Mouse (Mus musculus): ENCODE measurements around the gene Cdc42bpa.
"Not testable (repeated sequence)": the region's sequence is repeated elsewhere in the genome, so short reads cannot be mapped to it uniquely, and the experiment has no call there.

Gene Cdc42bpa

GRCm38 (mm10) chr1:180029863-180030262 is 69.6 kb downstream of the Cdc42bpa start:
- not testable (repeated sequence) for DNase-seq (ENCODE audit: extremely low read depth, low read depth, low spot score)

- no peak for DNase-seq (ENCODE audit: extremely low read depth, low read depth, low spot score)
Observed at GRCm38 (mm10) chr1:180030631-180031365, 70.5 kb downstream of the Cdc42bpa start.

GRCm38 (mm10) chr1:180031705-180032548 is 71.7 kb downstream of the Cdc42bpa start:
- DNase-seq (ENCODE audit: extremely low read depth, low read depth, low spot score) = no peak

GRCm38 (mm10) chr1:180037461-180037860 is 77.2 kb downstream of the Cdc42bpa start:
- DNase-seq (ENCODE audit: extremely low read depth, low read depth, low spot score) = no peak

- DNase-seq (ENCODE audit: extremely low read depth, low read depth, low spot score) = no peak
Observed at GRCm38 (mm10) chr1:180044160-180044559, 83.9 kb downstream of the Cdc42bpa start.

GRCm38 (mm10) chr1:180045172-180045571 is 84.9 kb downstream of the Cdc42bpa start:
- DNase-seq (ENCODE audit: extremely low read depth, low read depth, low spot score) = no peak

GRCm38 (mm10) chr1:180089176-180089575 is 128.9 kb downstream of the Cdc42bpa start:
- no peak for DNase-seq (ENCODE audit: extremely low read depth, low read depth, low spot score)

GRCm38 (mm10) chr1:180098426-180098825 is 138.2 kb downstream of the Cdc42bpa start:
- DNase-seq (ENCODE audit: extremely low read depth, low read depth, low spot score) = no peak

- no peak for DNase-seq (ENCODE audit: extremely low read depth, low read depth, low spot score)
Observed at GRCm38 (mm10) chr1:180104567-180104966, 144.3 kb downstream of the Cdc42bpa start.

GRCm38 (mm10) chr1:180109050-180109449 is 148.8 kb downstream of the Cdc42bpa start:
- no peak for DNase-seq (ENCODE audit: extremely low read depth, low read depth, low spot score)

GRCm38 (mm10) chr1:180116525-180116924 is 156.3 kb downstream of the Cdc42bpa start:
- no peak for DNase-seq (ENCODE audit: extremely low read depth, low read depth, low spot score)

- DNase-seq (ENCODE audit: extremely low read depth, low read depth, low spot score) = no peak
Observed at GRCm38 (mm10) chr1:180118233-180118632, 158.0 kb downstream of the Cdc42bpa start.

- no peak for DNase-seq (ENCODE audit: extremely low read depth, low read depth, low spot score)
Observed at GRCm38 (mm10) chr1:180128077-180128792, 168.0 kb downstream of the Cdc42bpa start.

- no peak for DNase-seq (ENCODE audit: extremely low read depth, low read depth, low spot score)
Observed at GRCm38 (mm10) chr1:180131402-180131801, 171.1 kb downstream of the Cdc42bpa start.

- no peak for DNase-seq (ENCODE audit: extremely low read depth, low read depth, low spot score)
Observed at GRCm38 (mm10) chr1:180132187-180132586, 171.9 kb downstream of the Cdc42bpa start.

GRCm38 (mm10) chr1:180139158-180139557 is 178.9 kb downstream of the Cdc42bpa start:
- DNase-seq (ENCODE audit: extremely low read depth, low read depth, low spot score) = no peak

GRCm38 (mm10) chr1:180140970-180141369 is 180.7 kb downstream of the Cdc42bpa start:
- DNase-seq (ENCODE audit: extremely low read depth, low read depth, low spot score) = no peak

- no peak for DNase-seq (ENCODE audit: extremely low read depth, low read depth, low spot score)
Observed at GRCm38 (mm10) chr1:180148036-180148435, 187.8 kb downstream of the Cdc42bpa start.

- no peak for DNase-seq (ENCODE audit: extremely low read depth, low read depth, low spot score)
Observed at GRCm38 (mm10) chr1:180148563-180148962, 188.3 kb downstream of the Cdc42bpa start.

- DNase-seq (ENCODE audit: extremely low read depth, low read depth, low spot score) = no peak
Observed at GRCm38 (mm10) chr1:180151191-180151590, 190.9 kb downstream of the Cdc42bpa start.

GRCm38 (mm10) chr1:180158648-180159047 is 198.4 kb downstream of the Cdc42bpa start:
- no peak for DNase-seq (ENCODE audit: extremely low read depth, low read depth, low spot score)
